26 mouse cellular contexts compared by ENCODE assay signal in the genomic region with DNA sequence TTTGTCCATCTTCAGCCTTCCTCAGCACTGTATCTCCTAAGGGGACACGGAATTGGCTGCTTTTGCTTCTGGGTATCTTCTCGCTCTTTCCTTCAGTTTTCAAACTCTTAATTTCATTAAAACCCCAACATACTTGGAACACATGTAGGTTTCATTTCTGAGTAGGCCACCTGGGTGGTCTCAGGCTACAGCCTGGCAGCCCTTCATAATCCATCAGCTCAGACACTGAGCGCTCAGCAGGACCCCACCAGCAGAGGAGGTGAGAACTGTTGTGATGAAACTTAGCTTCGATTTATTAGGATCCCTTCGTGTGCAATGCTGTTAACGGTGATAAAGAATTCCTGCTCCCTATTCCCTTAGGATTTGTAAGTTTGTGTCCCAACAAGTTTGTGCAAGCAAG. TPM values are rescaled to one million over a fixed set of nuclear protein-coding genes. Genes with fewer than 3 reads are reported as not detected.
DNase-seq lines count a peak whose midpoint lies in the region; ATAC-seq lines count a peak whose summit lies in the region.
"Had no signal": no experiment of that assay in that cellular context is flagged by ENCODE, and none has a peak within 500 bp of the region (broad histone marks: within the 10 kb centered on the region; RNA-seq: fewer than 3 reads in every experiment).

No protein-coding gene starts in this region.

- peak; percentile 45 for DNase-seq in heart, adult 11 months
- DNase-seq in heart, adult 9 months (ENCODE audit: low spot score in 2 of 2), result no peak
- DNase-seq in neural tube, embryonic 11.5 days (ENCODE audit: low spot score), result peak; percentile 28
- peak; percentile 63 for DNase-seq in retina, postnatal 1 day
- DNase-seq: adrenal gland, adult 2 months; adrenal gland, postnatal 14 days; cerebellum, adult 11 months; cerebellum, adult 2 months; cerebellum, adult 9-11 months; cerebellum, postnatal 25 days; gastrocnemius, postnatal 14 days; heart, adult 18-20 months; heart, postnatal 36 days; kidney, adult 11 months had no signal

- no peak overlapping the region for H3K9ac ChIP-seq in heart, embryonic 11.5 days (ENCODE audit: low read depth, low read length)
- H3K9ac ChIP-seq in heart, embryonic 15.5 days, result no peak overlapping the region
- no peak overlapping the region for H3K9ac ChIP-seq in neural tube, embryonic 11.5 days (ENCODE audit: low read length)
- no peak overlapping the region for H3K9ac ChIP-seq in neural tube, embryonic 15.5 days (replicated peaks)
- H3K9ac ChIP-seq: hindbrain, embryonic 12.5 days; hindbrain, embryonic 15.5 days; intestine, embryonic 15.5 days had no signal

- H3K27me3 ChIP-seq in heart, embryonic 11.5 days (ENCODE audit: control insufficient read depth, insufficient read depth, low read length), result no peaks in the 10 kb centered on the region
- no peaks in the 10 kb centered on the region for H3K27me3 ChIP-seq in heart, embryonic 15.5 days
- H3K27me3 ChIP-seq in neural tube, embryonic 11.5 days (ENCODE audit: control insufficient read depth, insufficient read depth, low read length), result no peaks in the 10 kb centered on the region
- no peaks in the 10 kb centered on the region for H3K27me3 ChIP-seq in neural tube, embryonic 15.5 days (replicated peaks)
- H3K27me3 ChIP-seq: heart, embryonic 13.5 days; hindbrain, embryonic 12.5 days; hindbrain, embryonic 15.5 days; intestine, embryonic 15.5 days had no signal

- H3K27ac ChIP-seq in heart, embryonic 11.5 days (ENCODE audit: low read depth, low read length), result no peak overlapping the region
- peak overlapping the region; percentile 89; the same call in 1 of the 2 replicates for H3K27ac ChIP-seq in heart, embryonic 15.5 days
- no peak overlapping the region for H3K27ac ChIP-seq in neural tube, embryonic 11.5 days (ENCODE audit: low read depth, low read length)
- H3K27ac ChIP-seq in neural tube, embryonic 15.5 days (replicated peaks), result no peak overlapping the region
- H3K27ac ChIP-seq: hindbrain, embryonic 12.5 days; hindbrain, embryonic 15.5 days; intestine, embryonic 15.5 days had no signal

- ATAC-seq in heart, embryonic 11.5 days (replicated peaks; ENCODE audit: insufficient number of reproducible peaks, low FRiP score, low TSS enrichment), result no peak
- ATAC-seq in heart, embryonic 15.5 days (replicated peaks; ENCODE audit: insufficient number of reproducible peaks, insufficient read depth, low FRiP score, low read depth), result no peak
- no peak for ATAC-seq in neural tube, embryonic 11.5 days (ENCODE audit: insufficient read depth, low FRiP score, low TSS enrichment)
- ATAC-seq in neural tube, embryonic 15.5 days (ENCODE audit: low FRiP score), result no peak
- ATAC-seq in erythroblast, adult 5-6 weeks (replicated peaks; ENCODE audit: low FRiP score, poor library complexity, severe bottlenecking), result no peak
- ATAC-seq: CD4-positive, CD25-positive, alpha-beta regulatory T cell, adult 4 months; forebrain, embryonic 14.5 days; intestine, embryonic 15.5 days had no signal

- H3K4me2 ChIP-seq in heart, embryonic 11.5 days, result no peak overlapping the region
- no peak overlapping the region for H3K4me2 ChIP-seq in heart, embryonic 15.5 days
- no peak overlapping the region for H3K4me2 ChIP-seq in neural tube, embryonic 11.5 days (ENCODE audit: low read depth)
- no peak overlapping the region for H3K4me2 ChIP-seq in neural tube, embryonic 15.5 days
- H3K4me2 ChIP-seq: hindbrain, embryonic 12.5 days; hindbrain, embryonic 15.5 days; intestine, embryonic 15.5 days had no signal

- H3K4me1 ChIP-seq in heart, embryonic 11.5 days (ENCODE audit: control insufficient read depth, insufficient read depth, low read length), result peaks cover 14% of the 10 kb centered on the region
- H3K4me1 ChIP-seq in heart, embryonic 15.5 days (replicated peaks), result peaks cover 25% of the 10 kb centered on the region
- H3K4me1 ChIP-seq in neural tube, embryonic 11.5 days (ENCODE audit: control insufficient read depth, insufficient read depth, low read length), result no peaks in the 10 kb centered on the region
- peaks cover 5% of the 10 kb centered on the region; the same call in 1 of the 2 replicates for H3K4me1 ChIP-seq in neural tube, embryonic 15.5 days

- no peaks in the 10 kb centered on the region for H3K36me3 ChIP-seq in heart, embryonic 11.5 days (ENCODE audit: control insufficient read depth, insufficient read depth, low read length)
- no peaks in the 10 kb centered on the region for H3K36me3 ChIP-seq in heart, embryonic 15.5 days
- H3K36me3 ChIP-seq in neural tube, embryonic 11.5 days (ENCODE audit: control insufficient read depth, insufficient read depth, low read length), result no peaks in the 10 kb centered on the region
- H3K36me3 ChIP-seq in neural tube, embryonic 15.5 days, result no peaks in the 10 kb centered on the region
- H3K36me3 ChIP-seq: heart, embryonic 13.5 days; hindbrain, embryonic 12.5 days; hindbrain, embryonic 15.5 days; intestine, embryonic 15.5 days had no signal

- H3K4me3 ChIP-seq in heart, embryonic 11.5 days (ENCODE audit: low read depth, low read length), result no peak overlapping the region
- no peak overlapping the region for H3K4me3 ChIP-seq in heart, embryonic 15.5 days
- no peak overlapping the region for H3K4me3 ChIP-seq in neural tube, embryonic 11.5 days (ENCODE audit: low read depth, low read length)
- H3K4me3 ChIP-seq in neural tube, embryonic 15.5 days (replicated peaks), result no peak overlapping the region
- H3K4me3 ChIP-seq: heart, embryonic 13.5 days; hindbrain, embryonic 12.5 days; hindbrain, embryonic 15.5 days; intestine, embryonic 15.5 days had no signal

- 52% methylated on average over 6 of the region's 6 CpGs for WGBS in heart, embryonic 11.5 days (ENCODE audit: insufficient replicate concordance)
- 58% methylated on average over 6 of the region's 6 CpGs for WGBS in heart, embryonic 15.5 days
- WGBS in neural tube, embryonic 11.5 days, result 55% methylated on average over 6 of the region's 6 CpGs
- WGBS in neural tube, embryonic 15.5 days, result 63% methylated on average over 6 of the region's 6 CpGs

- no peaks in the 10 kb centered on the region for H3K9me3 ChIP-seq in heart, embryonic 11.5 days (replicated peaks; ENCODE audit: control insufficient read depth, low read length)
- no peaks in the 10 kb centered on the region for H3K9me3 ChIP-seq in heart, embryonic 15.5 days (replicated peaks)
- H3K9me3 ChIP-seq in neural tube, embryonic 11.5 days (ENCODE audit: control insufficient read depth, low read length), result no peaks in the 10 kb centered on the region
- no peaks in the 10 kb centered on the region for H3K9me3 ChIP-seq in neural tube, embryonic 15.5 days (replicated peaks)
- H3K9me3 ChIP-seq: heart, embryonic 13.5 days; hindbrain, embryonic 12.5 days; hindbrain, embryonic 15.5 days; intestine, embryonic 15.5 days had no signal

RNA-seq across cellular contexts. Expression of gene Nfib, which starts 8.4 kb away (rescaled TPM):
- polyA plus RNA-seq in heart, embryonic 11.5 days (2014; fragmentation: Nextera tagmentation; extraction: Ambion mirVana), result 54.6 and 59.0 TPM in 2 replicates
- 60.0 and 62.3 TPM in 2 replicates for polyA plus RNA-seq in heart, embryonic 15.5 days (2015; fragmentation: Nextera tagmentation; extraction: Ambion mirVana)
- 29.1 and 31.0 TPM in 2 replicates for polyA plus RNA-seq in neural tube, embryonic 11.5 days (2014; fragmentation: Nextera tagmentation; extraction: Ambion mirVana)
- 53.9 and 58.4 TPM in 2 replicates for polyA plus RNA-seq in neural tube, embryonic 15.5 days (2015; fragmentation: Nextera tagmentation; extraction: Ambion mirVana)
- total RNA-seq in erythroblast, adult 5-6 weeks (2015; ENCODE audit: low replicate concordance), result not detected in 2 replicates
- total RNA-seq in erythroblast, adult 5-6 weeks (2017; ENCODE audit: low replicate concordance), result not detected in 2 replicates
- total RNA-seq: common myeloid progenitor, adult 5-6 weeks; MEL had no signal

Comparison
In these comparisons a context has a peak if more than half of its experiments do, and no peak if none do; other contexts are left out.
1. DNase-seq: peak in heart, adult 11 months (single experiment), neural tube, embryonic 11.5 days (single experiment) and retina, postnatal 1 day (single experiment); none in heart, adult 9 months (0 of 2).